Mouse (Mus musculus) embryo, embryonic 10.5 days (tissue): ENCODE measurements around the gene Prdx5.

Experiments used
- DNase-seq: peaks from one replicate; pipeline ENCODE4 v3.0.0-alpha.2; 2015; ENCODE audit warnings: low spot score

Prdx5 gene

DNA sequence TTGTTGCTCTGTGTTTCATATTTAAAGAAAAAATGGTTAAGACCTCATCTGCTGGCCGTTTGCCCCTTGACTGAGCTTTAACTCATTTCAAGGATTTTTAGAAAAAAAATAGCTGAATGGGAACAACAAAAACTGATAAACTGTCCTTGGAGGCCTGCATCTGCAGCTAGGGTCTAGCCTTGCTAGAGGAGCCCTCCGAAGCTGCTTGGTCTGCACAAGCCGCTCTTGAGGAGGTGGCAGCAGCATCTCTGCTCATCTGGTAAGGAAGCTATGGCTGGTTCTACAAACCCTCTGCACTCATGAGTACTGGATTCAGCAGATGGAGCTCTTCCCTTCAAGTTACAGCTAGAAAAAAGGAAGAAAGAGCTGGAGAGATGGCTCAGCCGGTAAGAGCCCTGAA lies 31.9 kb downstream of the Prdx5 start:
- DNase-seq, result no peak

DNA sequence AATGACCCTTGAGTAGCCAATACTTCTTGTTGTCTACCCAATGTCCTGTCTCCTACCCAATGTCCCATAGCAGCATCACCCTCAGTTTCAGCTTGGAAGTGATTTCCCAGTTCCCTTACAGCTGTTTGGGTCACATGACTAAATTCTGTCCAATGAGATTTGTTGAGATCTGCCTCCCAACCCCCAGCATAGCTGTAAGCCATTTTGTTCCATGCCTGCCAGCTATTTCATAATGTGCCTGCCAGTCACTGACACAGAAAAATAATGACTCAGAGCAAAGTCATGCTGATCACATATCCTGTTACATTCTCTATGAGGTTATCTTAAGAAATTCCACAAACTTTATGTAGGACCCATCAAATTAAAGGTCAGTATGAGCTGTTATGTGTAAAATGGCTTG lies 33.1 kb downstream of the Prdx5 start:
- no peak for DNase-seq

DNA sequence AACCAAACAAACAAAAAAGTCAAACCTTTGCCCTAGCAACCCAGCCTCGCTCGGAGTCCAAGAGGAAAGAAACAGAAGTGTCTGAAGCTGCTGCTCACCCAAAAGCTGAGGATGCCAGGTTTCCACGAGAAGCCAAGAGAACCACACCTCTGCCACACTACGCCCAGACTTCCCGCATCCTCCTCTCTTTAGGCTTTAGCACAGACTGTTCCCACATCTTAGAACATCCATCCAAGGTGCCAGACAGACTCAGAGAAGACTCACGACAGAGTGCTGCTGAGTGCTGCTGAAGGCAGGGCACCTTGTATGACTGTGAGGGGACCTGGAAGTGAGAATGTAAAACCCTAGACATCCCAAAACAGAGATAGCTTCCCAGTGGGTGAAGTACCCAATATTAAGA lies 34.1 kb downstream of the Prdx5 start:
- no peak for DNase-seq

DNA sequence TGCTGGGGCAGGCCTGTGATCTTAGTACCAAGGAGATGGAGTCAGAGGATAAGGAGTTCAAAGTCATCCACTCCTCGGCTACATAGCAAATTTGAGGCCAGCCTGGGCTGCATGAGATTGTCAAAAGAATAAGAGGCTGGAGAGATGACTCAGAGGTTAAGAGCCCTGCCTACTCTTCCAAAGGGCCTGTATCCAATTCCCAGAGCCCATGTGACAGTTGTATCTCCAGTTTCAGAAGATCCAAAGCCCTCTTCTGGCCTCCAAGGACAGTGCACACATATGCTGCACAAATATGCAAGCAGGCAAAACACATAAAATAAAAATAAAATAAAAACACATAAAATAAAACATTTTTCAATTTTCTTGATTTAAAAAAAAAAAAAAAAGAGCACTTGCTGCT lies 35.6 kb downstream of the Prdx5 start:
- DNase-seq, result no peak

DNA sequence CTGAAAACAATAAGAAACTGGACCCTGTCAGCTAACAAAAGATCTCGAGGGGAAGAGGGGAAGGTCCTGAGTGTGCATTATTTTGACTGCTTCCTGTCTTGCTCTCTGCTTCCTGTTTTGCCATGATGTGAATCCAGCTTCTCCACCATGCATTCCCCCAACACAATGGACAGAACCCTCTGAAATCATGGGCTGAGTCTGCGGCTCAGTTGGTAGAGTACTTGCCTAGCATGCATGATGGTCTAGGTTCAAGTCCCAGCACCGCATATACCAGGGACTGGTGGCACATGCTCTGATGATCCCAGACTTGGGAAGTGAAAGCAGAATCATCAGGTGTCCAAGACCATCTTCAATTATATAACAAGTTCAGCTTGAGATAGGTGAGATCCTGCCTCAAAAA lies 37.2 kb downstream of the Prdx5 start:
- DNase-seq, result no peak

DNA sequence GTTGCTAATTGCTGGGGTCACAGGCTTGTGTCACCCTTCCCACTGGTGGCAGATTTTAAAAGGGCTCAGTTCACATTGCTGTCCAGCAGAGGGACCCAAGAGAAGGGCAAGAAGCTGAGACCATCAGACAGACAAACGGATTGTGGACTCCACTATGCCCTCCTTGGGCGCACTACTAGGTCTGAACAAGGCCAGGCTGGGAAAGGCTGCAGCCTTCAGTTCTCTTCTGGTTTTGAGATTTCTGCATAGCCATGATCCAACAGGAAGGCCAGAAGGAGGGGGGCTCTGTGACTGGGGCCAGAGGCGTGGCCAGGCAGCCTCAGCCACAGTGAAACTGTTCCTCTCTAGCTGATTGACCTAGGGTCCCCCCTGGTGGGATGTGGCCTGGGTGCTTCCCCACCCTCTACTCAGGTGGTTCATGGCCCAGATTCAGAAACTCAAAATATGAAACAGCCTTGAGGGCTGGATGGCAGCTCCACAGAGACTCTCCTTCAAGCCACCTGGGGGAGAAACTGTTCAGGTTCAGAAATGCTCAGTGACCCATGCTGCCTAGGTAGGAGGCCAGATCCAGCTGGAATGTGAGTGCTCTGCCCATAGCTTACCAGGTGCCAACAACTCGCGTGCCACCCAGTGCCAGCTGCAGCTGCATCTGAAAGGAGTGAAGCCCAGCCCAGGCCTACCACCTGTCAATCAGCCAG lies 38.2 kb downstream of the Prdx5 start:
- peak; percentile 44 for DNase-seq

DNA sequence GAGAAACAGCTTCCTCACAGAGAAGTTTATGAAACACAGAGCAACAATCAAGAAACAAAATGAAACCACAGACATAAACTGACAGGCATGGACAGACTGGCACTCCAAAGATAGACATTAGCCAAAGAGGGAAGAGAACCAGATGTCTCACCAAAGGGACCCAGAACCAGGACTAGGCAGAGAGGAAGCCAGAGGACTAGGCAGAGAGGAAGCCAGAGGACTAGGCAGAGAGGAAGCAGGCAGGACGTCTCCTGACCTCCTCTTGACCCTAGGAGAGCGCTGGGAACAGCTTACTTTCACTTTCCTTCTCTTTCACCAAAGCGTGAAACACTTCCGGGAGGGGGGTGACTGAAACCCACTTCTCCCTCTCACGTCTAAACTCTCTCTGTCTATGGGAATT lies 40.6 kb downstream of the Prdx5 start:
- DNase-seq, result peak; percentile 63

DNA sequence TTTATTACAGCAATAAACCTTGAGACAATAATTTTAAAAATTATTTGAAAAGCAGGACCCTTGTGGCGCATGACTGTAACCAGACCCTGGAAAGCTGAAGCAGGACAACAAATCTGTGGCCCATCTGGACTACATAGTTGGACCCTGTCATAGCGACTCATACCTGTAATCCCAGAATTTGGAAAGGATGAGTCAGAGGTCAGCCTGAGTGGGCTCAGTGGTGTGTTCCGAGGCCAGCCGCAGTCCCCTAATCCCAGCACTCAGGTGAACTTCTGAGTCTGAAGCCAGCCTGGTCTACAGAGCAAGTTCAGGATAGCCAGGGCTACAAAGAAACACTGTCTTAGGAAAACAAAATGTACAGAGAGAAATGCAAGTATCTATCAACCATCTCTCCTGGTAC lies 48.5 kb downstream of the Prdx5 start:
- DNase-seq, result no peak

DNA sequence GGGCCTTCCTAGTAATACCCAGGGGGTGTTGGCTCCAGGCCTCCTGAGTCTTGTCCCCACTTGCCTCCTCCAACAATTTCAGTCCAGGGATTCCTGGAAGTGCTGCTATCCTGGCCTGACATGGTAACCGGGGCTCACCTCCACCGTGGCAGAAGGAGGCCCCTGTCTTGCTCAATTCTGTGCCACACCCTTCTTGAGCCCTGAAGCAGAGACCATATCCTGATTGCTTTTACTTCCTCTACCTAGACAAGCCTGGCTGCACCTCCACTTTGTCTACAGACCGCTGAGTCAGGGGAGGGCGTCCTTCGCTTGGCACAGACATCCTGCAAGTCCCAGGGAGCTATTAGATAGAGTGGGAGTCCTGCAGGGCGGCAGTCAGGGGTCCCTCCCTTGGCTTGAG lies 49.2 kb downstream of the Prdx5 start:
- no peak for DNase-seq

DNA sequence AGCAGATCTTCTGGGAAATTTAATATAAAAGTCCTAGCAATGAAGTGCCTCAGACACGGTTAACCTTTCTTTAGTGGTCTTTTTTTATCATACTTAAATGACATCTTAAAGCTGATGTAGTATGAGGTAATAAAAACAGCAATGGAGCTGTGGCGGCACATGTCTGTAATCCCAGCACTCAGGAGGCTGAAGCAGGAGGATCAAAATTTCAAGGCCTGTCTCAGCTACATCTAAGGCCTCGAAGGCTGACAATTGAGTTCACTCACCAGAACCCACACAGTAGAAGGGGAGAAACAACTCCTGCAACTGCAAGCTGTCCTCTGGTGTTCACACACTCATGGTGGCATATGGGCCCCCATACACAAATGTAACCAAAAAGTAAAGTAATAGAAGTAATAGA lies 49.9 kb downstream of the Prdx5 start:
- DNase-seq, result no peak

DNA sequence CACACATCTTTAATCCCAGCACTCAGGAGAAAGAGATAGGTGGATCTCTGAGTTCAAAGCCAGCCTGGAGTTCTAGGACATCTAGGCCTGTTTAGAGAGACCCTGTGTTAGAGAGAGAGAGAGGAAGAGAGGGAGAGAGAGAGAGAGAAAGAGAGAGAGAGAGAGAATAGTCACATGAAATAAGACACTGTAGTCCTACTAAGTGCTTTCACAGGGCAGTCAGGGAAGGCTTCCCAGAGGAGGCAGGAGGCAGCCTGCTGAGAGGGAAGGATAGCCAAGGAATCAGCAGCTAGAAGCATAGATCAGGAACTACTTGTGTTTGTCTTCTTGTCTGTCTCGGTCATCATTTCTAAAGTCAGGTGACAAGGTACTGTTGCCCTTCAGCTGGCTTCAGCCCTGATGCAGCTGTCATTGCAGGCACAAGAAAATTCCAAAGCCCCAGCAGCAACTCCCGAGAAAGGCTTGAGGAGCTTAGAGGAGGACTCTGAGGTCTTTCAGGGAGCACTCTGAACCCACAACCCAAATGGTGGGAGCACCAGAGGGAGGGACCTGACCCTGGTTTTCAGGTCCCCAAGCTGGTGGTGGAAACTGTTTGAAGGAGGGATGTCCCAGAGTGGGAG lies 50.8 kb downstream of the Prdx5 start:
- no peak for DNase-seq

DNA sequence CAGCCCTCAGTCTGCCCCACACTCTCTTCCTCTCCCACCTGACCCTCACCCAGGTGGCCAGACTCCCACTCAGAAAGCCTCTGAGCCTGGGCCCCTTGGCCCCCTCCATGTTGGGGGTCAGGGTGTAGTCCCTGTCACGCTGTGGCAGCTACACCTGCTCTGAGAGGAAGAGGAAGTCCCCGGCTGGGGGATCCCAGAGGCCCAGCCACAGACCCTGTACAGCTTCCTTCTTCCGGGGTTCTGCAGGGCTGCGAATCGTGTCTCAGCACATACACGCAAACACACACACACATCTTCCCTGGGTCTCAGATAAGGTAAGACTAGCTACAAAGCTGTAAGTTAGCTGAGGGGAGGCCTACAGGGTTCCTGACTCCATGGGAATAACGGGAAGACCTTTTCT lies 51.9 kb downstream of the Prdx5 start, which contains the start of gene Ccdc88b:
Gene Ccdc88b, minus strand, starts transcription at position 181 of the 400 bp plus-strand sequence.
- DNase-seq, result no peak

DNA sequence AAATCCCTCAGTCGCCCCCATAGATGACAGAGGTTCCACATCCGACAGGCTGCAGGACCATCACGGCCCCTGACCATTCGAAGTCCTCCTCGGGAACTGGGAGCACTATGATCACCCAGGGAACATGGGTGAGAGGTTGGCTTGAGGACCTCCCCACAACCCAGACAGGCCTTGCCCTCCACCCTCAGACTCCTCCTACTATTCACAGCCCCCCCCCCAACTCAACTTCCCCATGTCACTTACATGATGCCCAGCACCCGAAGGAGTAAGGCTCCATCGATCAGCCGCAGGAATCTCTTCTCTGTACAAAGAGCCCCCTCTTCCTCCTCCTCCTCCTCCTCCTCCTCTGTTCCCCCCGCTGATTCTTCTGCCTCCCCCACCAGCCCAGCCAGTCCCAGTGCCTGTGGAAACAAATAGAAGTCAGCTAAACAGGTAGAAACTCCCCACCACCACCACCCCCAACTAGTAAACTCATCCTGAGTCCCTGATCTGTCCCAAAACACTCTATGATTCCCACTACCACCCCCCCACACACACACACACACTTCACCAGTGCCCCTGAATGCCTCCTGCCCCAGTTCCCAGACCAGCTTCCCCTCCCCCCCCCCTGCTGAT lies 52.4 kb downstream of the Prdx5 start:
- no peak for DNase-seq

DNA sequence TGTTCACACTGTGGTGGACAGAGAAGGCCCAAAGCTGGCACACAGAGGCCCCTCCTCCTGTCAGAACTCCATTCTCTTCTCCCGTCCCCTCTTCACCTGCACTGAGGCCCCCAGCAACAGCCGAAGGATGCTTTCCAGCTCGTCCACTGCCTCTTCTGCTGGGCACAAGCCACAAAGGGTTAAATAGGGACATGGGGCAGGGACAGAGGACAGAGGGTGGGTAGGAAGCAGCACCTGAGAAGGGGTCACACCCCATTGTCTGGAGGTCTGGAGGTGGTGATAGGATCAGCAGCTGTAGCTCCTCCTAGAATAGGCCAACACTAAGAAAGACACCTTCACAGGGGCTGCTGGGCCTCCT lies 52.9 kb downstream of the Prdx5 start:
- DNase-seq, result no peak
